Mouse (Mus musculus): ENCODE data around the gene Myo18a. TPM values are rescaled to one million over a fixed set of nuclear protein-coding genes. Genes with fewer than 3 reads are reported as not detected.

Myo18a gene
- polyA plus RNA-seq, 1 experiment from 2014 or later: 52.5 TPM

GRCm38 (mm10) chr11:77864771-77865170 is 101.7 kb downstream of the Myo18a start:
- no peak for ATAC-seq (replicated peaks)
- Histone ChIP-seq H3K27me3 (no peaks in the 10 kb centered on the region), H3K27ac (replicated peaks) (peak overlapping the region; percentile 75), H3K36me3 (peaks cover 10% of the 10 kb centered on the region), H3K4me2 (replicated peaks) (no peak overlapping the region), H3K4me3 (no peak overlapping the region), H3K9me3 (no peaks in the 10 kb centered on the region), H3K4me1 (peaks cover 80% of the 10 kb centered on the region), H3K9ac (replicated peaks) (no peak overlapping the region)
- WGBS: 65% methylated on average over 12 of the region's 12 CpGs

GRCm38 (mm10) chr11:77867419-77868083 is 104.5 kb downstream of the Myo18a start:
- Histone ChIP-seq H3K4me2 (replicated peaks) (peak overlapping the region; percentile 16; the same call in 1 of the 2 replicates), H3K9me3 (no peaks in the 10 kb centered on the region), H3K27ac (replicated peaks) (peak overlapping the region; percentile 92), H3K4me3 (no peak overlapping the region), H3K36me3 (0 out of 2 replicates have a peak, but pooled peaks cover 2% of the 10 kb centered on the region), H3K27me3 (no peaks in the 10 kb centered on the region), H3K9ac (replicated peaks) (no peak overlapping the region), H3K4me1 (peaks cover 78% of the 10 kb centered on the region)
- ATAC-seq (replicated peaks): peak; percentile 49
- 8% methylated on average over 11 of the region's 12 CpGs for WGBS

GRCm38 (mm10) chr11:77871436-77871835 is 108.4 kb downstream of the Myo18a start:
- peaks cover 86% of the 10 kb centered on the region for H3K4me1 ChIP-seq
- WGBS: 10% methylated on average over 4 of the region's 4 CpGs
- peak; percentile 72 for ATAC-seq (replicated peaks)

GRCm38 (mm10) chr11:77872236-77872635 is 109.2 kb downstream of the Myo18a start:
- peak; percentile 38 for ATAC-seq (replicated peaks)
- Histone ChIP-seq H3K9ac (replicated peaks) (0 out of 2 replicates have a peak overlapping the region, but pooled peaks have one; percentile 12), H3K27ac (replicated peaks) (peak overlapping the region; percentile 89)

More at GRCm38 (mm10) chr11:77871436-77871835, 108.4 kb downstream of the Myo18a start:
- Histone ChIP-seq H3K4me2 (replicated peaks) (no peak overlapping the region), H3K27ac (replicated peaks) (peak overlapping the region; percentile 92), H3K9ac (replicated peaks) (no peak overlapping the region), H3K9me3 (no peaks in the 10 kb centered on the region), H3K4me3 (no peak overlapping the region), H3K36me3 (no peaks in the 10 kb centered on the region), H3K27me3 (no peaks in the 10 kb centered on the region)

GRCm38 (mm10) chr11:77872685-77873084 is 109.6 kb downstream of the Myo18a start:
- Histone ChIP-seq H3K4me1 (peaks cover 85% of the 10 kb centered on the region), H3K4me2 (replicated peaks) (0 out of 2 replicates have a peak overlapping the region, but pooled peaks have one; percentile 22), H3K4me3 (no peak overlapping the region), H3K27me3 (no peaks in the 10 kb centered on the region), H3K9ac (replicated peaks) (peak overlapping the region; percentile 12; the same call in 1 of the 2 replicates), H3K9me3 (no peaks in the 10 kb centered on the region), H3K27ac (replicated peaks) (peak overlapping the region; percentile 89), H3K36me3 (no peaks in the 10 kb centered on the region)
- ATAC-seq (replicated peaks): peak; percentile 2; the same call in 1 of the 2 replicates
- 14% methylated on average over 7 of the region's 7 CpGs for WGBS

More at GRCm38 (mm10) chr11:77872236-77872635, 109.2 kb downstream of the Myo18a start:
- WGBS: 7% methylated on average over 11 of the region's 11 CpGs
- H3K4me2 ChIP-seq (replicated peaks): 0 out of 2 replicates have a peak overlapping the region, but pooled peaks have one; percentile 22
- H3K4me1 ChIP-seq: peaks cover 86% of the 10 kb centered on the region
- H3K9me3 ChIP-seq: no peaks in the 10 kb centered on the region
- H3K27me3 ChIP-seq: no peaks in the 10 kb centered on the region
- H3K36me3 ChIP-seq: no peaks in the 10 kb centered on the region
- no peak overlapping the region for H3K4me3 ChIP-seq

GRCm38 (mm10) chr11:77873116-77873515 is 110.1 kb downstream of the Myo18a start:
- Histone ChIP-seq H3K27ac (replicated peaks) (peak overlapping the region; percentile 89), H3K4me3 (no peak overlapping the region), H3K9me3 (no peaks in the 10 kb centered on the region), H3K36me3 (no peaks in the 10 kb centered on the region), H3K27me3 (no peaks in the 10 kb centered on the region), H3K4me2 (replicated peaks) (no peak overlapping the region), H3K9ac (replicated peaks) (0 out of 2 replicates have a peak overlapping the region, but pooled peaks have one; percentile 12), H3K4me1 (peaks cover 80% of the 10 kb centered on the region)
- ATAC-seq (replicated peaks): no peak
- 51% methylated on average over 3 of the region's 3 CpGs for WGBS

GRCm38 (mm10) chr11:77874685-77875231 is 111.7 kb downstream of the Myo18a start:
- Histone ChIP-seq H3K9me3 (no peaks in the 10 kb centered on the region), H3K4me1 (peaks cover 68% of the 10 kb centered on the region), H3K9ac (replicated peaks) (no peak overlapping the region), H3K4me3 (no peak overlapping the region), H3K27ac (replicated peaks) (peak overlapping the region; percentile 77), H3K36me3 (no peaks in the 10 kb centered on the region), H3K27me3 (no peaks in the 10 kb centered on the region), H3K4me2 (replicated peaks) (no peak overlapping the region)
- no peak for ATAC-seq (replicated peaks)
- WGBS: 40% methylated on average over 6 of the region's 6 CpGs

- H3K9ac ChIP-seq (replicated peaks): no peak overlapping the region
- peak; percentile 70 for ATAC-seq (replicated peaks)
- no peaks in the 10 kb centered on the region for H3K36me3 ChIP-seq
- H3K27me3 ChIP-seq: no peaks in the 10 kb centered on the region
- H3K4me3 ChIP-seq: no peak overlapping the region
- H3K9me3 ChIP-seq: no peaks in the 10 kb centered on the region
- H3K4me2 ChIP-seq (replicated peaks): no peak overlapping the region
- peak overlapping the region; percentile 77 for H3K27ac ChIP-seq (replicated peaks)
- 12% methylated on average over 5 of the region's 5 CpGs for WGBS
- H3K4me1 ChIP-seq: peaks cover 71% of the 10 kb centered on the region
These were observed 112.2 kb downstream of the Myo18a start for GRCm38 (mm10) chr11:77875269-77875668.

- Histone ChIP-seq H3K4me2 (replicated peaks) (no peak overlapping the region), H3K4me1 (peaks cover 68% of the 10 kb centered on the region), H3K27ac (replicated peaks) (peak overlapping the region; percentile 77), H3K9me3 (no peaks in the 10 kb centered on the region), H3K9ac (replicated peaks) (0 out of 2 replicates have a peak overlapping the region, but pooled peaks have one; percentile 26), H3K27me3 (no peaks in the 10 kb centered on the region), H3K4me3 (no peak overlapping the region), H3K36me3 (no peaks in the 10 kb centered on the region)
- 33% methylated on average over 26 of the region's 26 CpGs for WGBS
- ATAC-seq (replicated peaks): 0 out of 2 replicates have a peak, but pooled peaks have one; percentile 9
These were observed 113.1 kb downstream of the Myo18a start for GRCm38 (mm10) chr11:77875847-77876759.

GRCm38 (mm10) chr11:77876760-77877148 is 113.7 kb downstream of the Myo18a start:
- no peaks in the 10 kb centered on the region for H3K36me3 ChIP-seq
- no peak overlapping the region for H3K4me3 ChIP-seq
- H3K4me1 ChIP-seq: peaks cover 62% of the 10 kb centered on the region
- peak overlapping the region; percentile 26; the same call in 1 of the 2 replicates for H3K9ac ChIP-seq (replicated peaks)
- H3K27me3 ChIP-seq: no peaks in the 10 kb centered on the region
- H3K9me3 ChIP-seq: no peaks in the 10 kb centered on the region
- peak overlapping the region; percentile 77 for H3K27ac ChIP-seq (replicated peaks)
- no peak overlapping the region for H3K4me2 ChIP-seq (replicated peaks)
- 42% methylated on average over 11 of the region's 11 CpGs for WGBS
- ATAC-seq (replicated peaks): no peak

GRCm38 (mm10) chr11:77884524-77885245 is 121.6 kb downstream of the Myo18a start:
- WGBS: 50% methylated on average over 10 of the region's 10 CpGs
- ATAC-seq (replicated peaks): no peak

More at GRCm38 (mm10) chr11:77884524-77885245, 121.6 kb downstream of the Myo18a start:
- H3K9me3 ChIP-seq: no peaks in the 10 kb centered on the region
- H3K9ac ChIP-seq (replicated peaks): no peak overlapping the region
- H3K36me3 ChIP-seq: no peaks in the 10 kb centered on the region
- no peak overlapping the region for H3K4me3 ChIP-seq
- H3K4me2 ChIP-seq (replicated peaks): no peak overlapping the region
- peaks cover 58% of the 10 kb centered on the region for H3K4me1 ChIP-seq
- H3K27me3 ChIP-seq: no peaks in the 10 kb centered on the region
- peak overlapping the region; percentile 88; the same call in 1 of the 2 replicates for H3K27ac ChIP-seq (replicated peaks)
